Mouse (Mus musculus): ENCODE results near the gene Lyzl4.

- TF ChIP-seq CTCF (IDR thresholded peaks at IDR 0.05; ENCODE audit: control insufficient read depth, insufficient read depth, low read length), result no peak
- no peak for TF ChIP-seq POLR2A (IDR thresholded peaks at IDR 0.05; ENCODE audit: borderline replicate concordance, control insufficient read depth, low read depth, low read length)
These were observed 113.1 kb downstream of the Lyzl4 start for GRCm38 (mm10) chr9:121528605-121529357.

Measured in bone marrow, adult 2 months (tissue).